20 mouse cellular contexts compared by ENCODE assay signal in the genomic region with DNA sequence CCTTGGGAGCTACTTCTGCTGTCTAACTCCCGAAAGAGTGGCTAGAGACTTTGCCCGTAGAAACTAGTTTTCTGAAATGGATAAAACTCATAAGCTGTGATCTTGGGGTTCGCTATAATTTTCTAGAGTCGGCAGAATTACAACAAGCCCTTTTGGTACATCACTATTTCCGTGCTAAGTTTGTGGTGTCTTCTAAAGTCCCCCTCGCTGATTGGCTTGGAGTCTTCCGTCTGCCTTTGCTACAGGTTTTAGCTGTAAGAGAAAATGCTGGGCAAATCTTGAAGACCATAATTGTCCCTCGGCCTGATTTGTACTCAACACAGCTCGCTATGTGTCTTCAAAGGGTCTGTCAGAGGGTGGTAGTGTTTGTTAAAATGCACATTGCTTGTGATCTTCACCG.
"Had no signal": no experiment of that assay in that cellular context is flagged by ENCODE, and none has a peak within 500 bp of the region (broad histone marks: within the 10 kb centered on the region; RNA-seq: fewer than 3 reads in every experiment).

No protein-coding gene starts in this region.

- H3K4me3 ChIP-seq: kidney, embryonic 15.5 days; limb, embryonic 15.5 days; midbrain, embryonic 13.5 days; myocyte; neural tube, embryonic 13.5 days; stomach, embryonic 15.5 days had no signal

- H3K27ac ChIP-seq: kidney, embryonic 15.5 days; limb, embryonic 15.5 days; liver, embryonic 14.5 days; midbrain, embryonic 13.5 days; neural tube, embryonic 13.5 days; stomach, embryonic 15.5 days had no signal

- H3K36me3 ChIP-seq: kidney, embryonic 15.5 days; limb, embryonic 15.5 days; midbrain, embryonic 13.5 days; neural tube, embryonic 13.5 days; stomach, embryonic 15.5 days had no signal

- ATAC-seq: liver, postnatal 0 days; lung, postnatal 0 days; midbrain, embryonic 13.5 days; midbrain, embryonic 16.5 days had no signal

- H3K27me3 ChIP-seq: midbrain, embryonic 13.5 days; neural tube, embryonic 13.5 days; stomach, embryonic 15.5 days had no signal

- DNase-seq: kidney, adult 11 months; kidney, adult 8-10 months; kidney, postnatal 10 days; kidney, postnatal 36 days; liver, postnatal 0 days; lung, embryonic 14.5 days; retina, postnatal 1 day; right cerebral cortex, postnatal 25 days; spleen, adult 18-20 months; thymus, postnatal 25 days had no signal

- H3K9me3 ChIP-seq: kidney, embryonic 15.5 days; limb, embryonic 15.5 days; midbrain, embryonic 13.5 days; neural tube, embryonic 13.5 days; stomach, embryonic 15.5 days had no signal

- H3K9ac ChIP-seq: kidney, embryonic 15.5 days; limb, embryonic 15.5 days; liver, embryonic 14.5 days; liver, postnatal 0 days; lung, embryonic 14.5 days; midbrain, embryonic 13.5 days; neural tube, embryonic 13.5 days; stomach, embryonic 15.5 days had no signal

- H3K4me2 ChIP-seq: kidney, embryonic 15.5 days; limb, embryonic 15.5 days; liver, embryonic 11.5 days; lung, embryonic 14.5 days; midbrain, embryonic 13.5 days; neural tube, embryonic 13.5 days; stomach, embryonic 15.5 days had no signal
